Mouse (Mus musculus): ENCODE measurements at regions not wholly inside any gene's neighbourhood (a gene's known extent, or its start where the extent isn't known, plus 50 kb on each side); places are given as distances from the start of the nearest gene placed in this dataset.
A peak's percentile ranks its signal among the peaks of the same experiment; 100 is the strongest.
"Not testable (repeated sequence)": the region's sequence is repeated elsewhere in the genome, so short reads cannot be mapped to it uniquely, and the experiment has no call there.

DNA sequence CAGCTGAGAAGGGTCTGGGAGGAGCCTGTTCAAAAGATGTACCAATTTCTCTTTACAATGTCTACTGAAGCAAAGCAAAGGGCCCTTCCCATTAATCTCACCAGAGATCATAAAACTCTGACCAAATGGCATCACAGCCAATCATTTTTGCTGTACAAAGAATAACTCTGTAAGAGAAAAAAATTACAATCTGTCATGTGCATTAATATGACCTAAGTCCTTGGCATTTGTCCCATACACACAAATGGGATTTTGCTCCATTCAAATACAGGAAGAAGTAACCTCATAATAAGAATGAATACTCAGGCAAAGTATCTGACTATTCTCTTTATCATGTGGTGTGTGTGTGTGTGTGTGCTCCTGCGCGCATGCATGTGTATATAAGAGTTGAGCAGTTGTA is 192.5 kb upstream of the Tmc3 start:
- WGBS, result 93% methylated on average over 2 of the region's 2 CpGs
- no peak overlapping the region for H3K27ac ChIP-seq (replicated peaks)
- H3K9me3 ChIP-seq (replicated peaks), result no peaks in the 10 kb centered on the region
- ATAC-seq (ENCODE audit: low FRiP score), result no peak
- no peaks in the 10 kb centered on the region for H3K36me3 ChIP-seq
- H3K4me2 ChIP-seq, result no peak overlapping the region
- H3K27me3 ChIP-seq (replicated peaks), result no peaks in the 10 kb centered on the region
- H3K9ac ChIP-seq (replicated peaks), result no peak overlapping the region
- H3K4me1 ChIP-seq, result no peaks in the 10 kb centered on the region
- no peak overlapping the region for H3K4me3 ChIP-seq (replicated peaks)

GRCm38 (mm10) chr7:83392625-83393024 is 192.1 kb upstream of the Tmc3 start:
- H3K4me3 ChIP-seq (replicated peaks), result no peak overlapping the region
- no peak for ATAC-seq (ENCODE audit: low FRiP score)

GRCm38 (mm10) chr7:83394156-83394555 is 190.6 kb upstream of the Tmc3 start:
- WGBS, result 76% methylated on average over 2 of the region's 2 CpGs

More at GRCm38 (mm10) chr7:83392625-83393024, 192.1 kb upstream of the Tmc3 start:
- no peak overlapping the region for H3K9ac ChIP-seq (replicated peaks)
- no peak overlapping the region for H3K27ac ChIP-seq (replicated peaks)
- H3K4me2 ChIP-seq, result no peak overlapping the region
- H3K9me3 ChIP-seq (replicated peaks), result no peaks in the 10 kb centered on the region
- no peaks in the 10 kb centered on the region for H3K36me3 ChIP-seq
- H3K27me3 ChIP-seq (replicated peaks), result no peaks in the 10 kb centered on the region
- H3K4me1 ChIP-seq, result no peaks in the 10 kb centered on the region

GRCm38 (mm10) chr7:83399668-83400067 is 185.1 kb upstream of the Tmc3 start:
- H3K27me3 ChIP-seq (replicated peaks), result no peaks in the 10 kb centered on the region
- H3K4me2 ChIP-seq, result no peak overlapping the region
- H3K27ac ChIP-seq (replicated peaks), result 0 out of 2 replicates have a peak overlapping the region, but pooled peaks have one; percentile 4
- H3K9me3 ChIP-seq (replicated peaks), result no peaks in the 10 kb centered on the region
- no peaks in the 10 kb centered on the region for H3K36me3 ChIP-seq
- H3K9ac ChIP-seq (replicated peaks), result no peak overlapping the region
- no peak for ATAC-seq (ENCODE audit: low FRiP score)
- H3K4me3 ChIP-seq (replicated peaks), result no peak overlapping the region
- no peaks in the 10 kb centered on the region for H3K4me1 ChIP-seq

More at GRCm38 (mm10) chr7:83394156-83394555, 190.6 kb upstream of the Tmc3 start:
- Histone ChIP-seq H3K4me3 (replicated peaks) (no peak overlapping the region), H3K9me3 (replicated peaks) (no peaks in the 10 kb centered on the region), H3K27ac (replicated peaks) (no peak overlapping the region), H3K27me3 (replicated peaks) (no peaks in the 10 kb centered on the region), H3K4me1 (no peaks in the 10 kb centered on the region), H3K36me3 (no peaks in the 10 kb centered on the region), H3K4me2 (no peak overlapping the region), H3K9ac (replicated peaks) (no peak overlapping the region)
- no peak for ATAC-seq (ENCODE audit: low FRiP score)

DNA sequence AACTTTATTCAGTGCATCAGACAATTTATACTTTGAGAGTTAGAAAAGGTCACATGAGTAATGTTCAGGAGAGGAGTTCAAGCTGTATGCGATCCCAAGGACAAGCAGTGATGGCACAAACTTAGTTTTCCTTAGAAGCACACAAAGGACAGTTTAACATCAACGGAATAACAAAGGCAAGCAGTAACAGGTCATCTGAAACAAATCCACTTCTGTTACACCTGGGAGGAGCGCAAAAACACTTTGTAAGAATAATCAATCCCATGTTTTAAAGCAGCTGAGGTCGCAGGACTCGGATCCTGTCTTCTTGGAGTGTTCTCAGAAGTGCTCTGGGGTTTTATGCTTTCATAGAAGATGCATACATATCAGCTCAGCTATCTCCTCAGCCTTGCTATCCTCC is 183.7 kb upstream of the Tmc3 start:
- WGBS, result 83% methylated on average over 5 of the region's 5 CpGs
- H3K4me2 ChIP-seq, result no peak overlapping the region
- no peaks in the 10 kb centered on the region for H3K4me1 ChIP-seq
- H3K4me3 ChIP-seq (replicated peaks), result no peak overlapping the region
- no peak for ATAC-seq (ENCODE audit: low FRiP score)
- H3K27ac ChIP-seq (replicated peaks), result no peak overlapping the region
- no peaks in the 10 kb centered on the region for H3K36me3 ChIP-seq
- H3K9ac ChIP-seq (replicated peaks), result no peak overlapping the region
- no peaks in the 10 kb centered on the region for H3K9me3 ChIP-seq (replicated peaks)
- no peaks in the 10 kb centered on the region for H3K27me3 ChIP-seq (replicated peaks)

- not testable (repeated sequence) for H3K36me3 ChIP-seq; H3K4me3 ChIP-seq (replicated peaks); H3K4me2 ChIP-seq; ATAC-seq (ENCODE audit: low FRiP score); H3K9me3 ChIP-seq (replicated peaks); H3K9ac ChIP-seq (replicated peaks); H3K27ac ChIP-seq (replicated peaks); H3K4me1 ChIP-seq; H3K27me3 ChIP-seq (replicated peaks)
- 86% methylated on average over 5 of the region's 5 CpGs for WGBS
Measured at GRCm38 (mm10) chr7:83412745-83413144, 172.0 kb upstream of the Tmc3 start.

- H3K9ac ChIP-seq (replicated peaks), result no peak overlapping the region
Measured at GRCm38 (mm10) chr7:83429929-83430556, 154.7 kb upstream of the Tmc3 start.

DNA sequence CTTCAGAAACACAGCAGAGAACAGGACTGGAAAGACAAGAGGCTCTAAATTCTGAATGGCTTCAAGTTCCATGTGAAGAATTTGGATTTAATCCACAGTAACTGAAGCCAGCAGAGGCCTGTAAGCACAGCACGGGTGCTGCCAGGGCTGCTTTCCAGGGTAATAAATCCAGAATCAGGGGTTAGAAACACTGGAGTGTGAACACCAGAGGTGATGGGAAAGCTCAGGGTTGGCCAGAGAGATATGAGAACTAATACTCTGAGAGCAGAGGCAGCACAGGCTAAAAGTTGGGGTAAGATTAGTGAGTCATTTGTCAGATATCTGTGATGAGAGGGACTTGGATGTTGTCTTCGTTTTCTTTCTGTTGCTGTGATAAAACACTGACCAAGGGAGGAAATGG is 153.6 kb upstream of the Tmc3 start:
- Histone ChIP-seq H3K9ac (replicated peaks) (no peak overlapping the region), H3K4me3 (replicated peaks) (no peak overlapping the region), H3K27ac (replicated peaks) (no peak overlapping the region), H3K27me3 (replicated peaks) (no peaks in the 10 kb centered on the region), H3K4me1 (peaks cover 3% of the 10 kb centered on the region; the same call in 1 of the 2 replicates), H3K9me3 (replicated peaks) (no peaks in the 10 kb centered on the region), H3K36me3 (no peaks in the 10 kb centered on the region), H3K4me2 (no peak overlapping the region)
- no peak for ATAC-seq (ENCODE audit: low FRiP score)
- WGBS, result 47% methylated on average over 2 of the region's 2 CpGs

More at GRCm38 (mm10) chr7:83429929-83430556, 154.7 kb upstream of the Tmc3 start:
- Histone ChIP-seq H3K27me3 (replicated peaks) (no peaks in the 10 kb centered on the region), H3K4me3 (replicated peaks) (no peak overlapping the region), H3K36me3 (no peaks in the 10 kb centered on the region), H3K9me3 (replicated peaks) (no peaks in the 10 kb centered on the region), H3K4me1 (peaks cover 3% of the 10 kb centered on the region; the same call in 1 of the 2 replicates), H3K27ac (replicated peaks) (no peak overlapping the region), H3K4me2 (no peak overlapping the region)
- no peak for ATAC-seq (ENCODE audit: low FRiP score)
- 76% methylated on average over 3 of the region's 3 CpGs for WGBS

DNA sequence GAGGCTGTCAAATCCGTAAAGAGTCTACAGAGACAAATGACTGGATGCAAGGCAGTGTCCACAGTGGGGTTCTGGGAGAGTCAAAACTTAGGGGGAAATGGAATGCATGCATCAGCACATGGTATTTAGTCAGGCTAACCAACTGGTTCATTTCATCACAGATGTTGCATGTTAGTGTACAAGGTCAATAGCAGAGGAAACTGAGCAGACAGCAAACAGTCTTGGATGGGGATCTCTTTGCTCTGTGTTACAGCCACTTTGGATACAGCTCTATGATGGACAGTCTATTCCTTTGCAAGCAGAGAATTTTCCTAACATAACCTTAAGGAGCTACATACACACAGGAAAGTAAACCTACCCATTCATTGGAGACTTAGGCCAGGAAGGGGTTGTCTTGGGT is 151.9 kb upstream of the Tmc3 start:
- H3K9me3 ChIP-seq (replicated peaks), result no peaks in the 10 kb centered on the region
- no peak overlapping the region for H3K9ac ChIP-seq (replicated peaks)
- no peak for ATAC-seq (ENCODE audit: low FRiP score)
- no peaks in the 10 kb centered on the region for H3K36me3 ChIP-seq
- H3K27ac ChIP-seq (replicated peaks), result no peak overlapping the region
- no peak overlapping the region for H3K4me2 ChIP-seq
- no peak overlapping the region for H3K4me3 ChIP-seq (replicated peaks)
- H3K4me1 ChIP-seq, result peaks cover 3% of the 10 kb centered on the region; the same call in 1 of the 2 replicates
- 93% methylated on average over 1 of the region's 1 CpGs for WGBS
- H3K27me3 ChIP-seq (replicated peaks), result no peaks in the 10 kb centered on the region

GRCm38 (mm10) chr7:83433959-83434715 is 150.6 kb upstream of the Tmc3 start:
- H3K4me2 ChIP-seq, result no peak overlapping the region
- H3K9me3 ChIP-seq (replicated peaks), result no peaks in the 10 kb centered on the region
- no peak overlapping the region for H3K27ac ChIP-seq (replicated peaks)
- ATAC-seq (ENCODE audit: low FRiP score), result no peak
- no peaks in the 10 kb centered on the region for H3K27me3 ChIP-seq (replicated peaks)
- H3K9ac ChIP-seq (replicated peaks), result no peak overlapping the region
- H3K4me1 ChIP-seq, result peaks cover 3% of the 10 kb centered on the region; the same call in 1 of the 2 replicates
- H3K4me3 ChIP-seq (replicated peaks), result no peak overlapping the region
- no peaks in the 10 kb centered on the region for H3K36me3 ChIP-seq
- 21% methylated on average over 5 of the region's 5 CpGs for WGBS

DNA sequence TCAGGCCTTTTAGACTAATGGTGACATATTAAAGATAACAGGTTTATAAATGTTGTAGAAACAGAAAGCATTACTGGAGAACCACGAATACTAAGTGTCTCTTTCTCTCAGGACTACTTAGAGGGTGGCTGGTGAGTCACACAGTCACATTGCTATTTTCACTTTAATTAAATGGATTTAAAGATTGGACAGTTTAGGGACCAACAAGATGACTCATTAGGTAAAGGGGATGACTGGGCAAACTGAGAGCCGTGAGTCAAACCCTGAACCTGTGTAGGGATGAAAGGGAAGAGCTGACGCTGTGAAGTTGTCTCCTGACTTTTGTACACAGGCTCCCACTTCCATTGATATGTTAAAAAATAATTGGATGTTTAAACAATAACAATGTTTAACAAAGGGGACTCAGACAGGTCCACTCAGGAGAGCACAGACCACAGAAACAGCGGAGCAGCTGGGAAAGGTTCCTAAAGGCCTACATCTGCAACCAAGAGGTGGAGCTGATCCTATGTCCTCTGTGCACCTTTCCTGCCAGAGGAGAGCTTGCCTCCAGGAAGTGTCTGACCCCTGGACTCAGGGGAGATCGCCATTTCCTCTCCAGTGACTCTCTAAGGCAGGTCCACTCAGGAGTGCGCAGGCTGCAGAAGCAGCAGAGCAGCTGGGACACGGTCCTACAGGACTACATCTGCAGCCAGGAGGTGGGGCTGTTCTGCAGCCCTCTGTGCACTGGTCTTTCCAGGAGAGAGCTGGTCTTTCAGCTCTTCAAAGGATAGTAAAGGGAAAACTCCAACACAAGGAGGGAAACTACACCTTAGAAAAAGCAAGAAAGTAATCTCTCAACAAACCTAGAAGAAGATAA is 146.0 kb upstream of the Tmc3 start:
- Histone ChIP-seq H3K27ac (replicated peaks) (no peak overlapping the region), H3K9ac (replicated peaks) (no peak overlapping the region), H3K4me1 (peaks cover 8% of the 10 kb centered on the region), H3K4me3 (replicated peaks) (no peak overlapping the region), H3K4me2 (no peak overlapping the region), H3K36me3 (no peaks in the 10 kb centered on the region), H3K27me3 (replicated peaks) (no peaks in the 10 kb centered on the region), H3K9me3 (replicated peaks) (no peaks in the 10 kb centered on the region)
- ATAC-seq (ENCODE audit: low FRiP score), result no peak
- WGBS, result 67% methylated on average over 7 of the region's 7 CpGs

Data from neural tube, embryonic 15.5 days (tissue).